Mouse (Mus musculus): ENCODE results near the gene Tango6. TPM values are rescaled to one million over a fixed set of nuclear protein-coding genes. Genes with fewer than 3 reads are reported as not detected.

Gene Tango6
- 10 to 100 TPM; 16.5 to 20.1 TPM for total RNA-seq (2023)

GRCm38 (mm10) chr8:106682971-106683668 is at the start of gene Tango6:
TSS of gene Tango6 (plus strand) at chr8:106683068.

GRCm38 (mm10) chr8:106870051-106870450 is 187.2 kb downstream of the Tango6 start, which contains the start of gene Has3:
TSS of gene Has3 (plus strand) at chr8:106870242.

GRCm38 (mm10) chr8:106893481-106894156 is 210.8 kb downstream of the Tango6 start, which contains the start of gene Utp4:
TSS of gene Utp4 (plus strand) at chr8:106893636.

Other genes with a start within 250 kb of the Tango6 start
- not detected for gene 6030452D12Rik, start 182.5 kb upstream of the Tango6 start, total RNA-seq (2023)
- gene Cdh3, start 172.2 kb upstream of the Tango6 start, total RNA-seq (2023), result not detected
- gene Gm10073, start 109.6 kb upstream of the Tango6 start, total RNA-seq (2023), result 100 to 1,000 TPM; 569 to 571 TPM
- gene Cdh1, start 79.7 kb upstream of the Tango6 start, total RNA-seq (2023), result 1 to 10 TPM; 1.1 to 1.5 TPM
- 1 to 10 TPM; 1.2 to 1.8 TPM for gene Has3, start 187.2 kb downstream of the Tango6 start, total RNA-seq (2023)
- 10 to 100 TPM; 43.0 to 50.3 TPM for gene Utp4, start 210.6 kb downstream of the Tango6 start, total RNA-seq (2023)

Data from T-cell, adult 66 days (primary cell).